Mouse (Mus musculus): ENCODE results near the gene Ttc16.

- TF ChIP-seq CTCF (IDR thresholded peaks at IDR 0.05; ENCODE audit: control insufficient read depth, insufficient read depth, insufficient replicate concordance, low read depth, low read length) (no peak), POLR2A (IDR thresholded peaks at IDR 0.05; ENCODE audit: control insufficient read depth, low read depth, low read length) (no peak)
These were observed 759 bp upstream of the Ttc16 start for GRCm38 (mm10) chr2:32776192-32776591.

All from testis, adult 2 months (tissue).